Mouse (Mus musculus): Measurements from ENCODE around the gene Tmem60. TPM values are rescaled to one million over a fixed set of nuclear protein-coding genes. Genes with fewer than 3 reads are reported as not detected.

Gene Tmem60
- polyA plus RNA-seq, 1 experiment, result not detected

DNA sequence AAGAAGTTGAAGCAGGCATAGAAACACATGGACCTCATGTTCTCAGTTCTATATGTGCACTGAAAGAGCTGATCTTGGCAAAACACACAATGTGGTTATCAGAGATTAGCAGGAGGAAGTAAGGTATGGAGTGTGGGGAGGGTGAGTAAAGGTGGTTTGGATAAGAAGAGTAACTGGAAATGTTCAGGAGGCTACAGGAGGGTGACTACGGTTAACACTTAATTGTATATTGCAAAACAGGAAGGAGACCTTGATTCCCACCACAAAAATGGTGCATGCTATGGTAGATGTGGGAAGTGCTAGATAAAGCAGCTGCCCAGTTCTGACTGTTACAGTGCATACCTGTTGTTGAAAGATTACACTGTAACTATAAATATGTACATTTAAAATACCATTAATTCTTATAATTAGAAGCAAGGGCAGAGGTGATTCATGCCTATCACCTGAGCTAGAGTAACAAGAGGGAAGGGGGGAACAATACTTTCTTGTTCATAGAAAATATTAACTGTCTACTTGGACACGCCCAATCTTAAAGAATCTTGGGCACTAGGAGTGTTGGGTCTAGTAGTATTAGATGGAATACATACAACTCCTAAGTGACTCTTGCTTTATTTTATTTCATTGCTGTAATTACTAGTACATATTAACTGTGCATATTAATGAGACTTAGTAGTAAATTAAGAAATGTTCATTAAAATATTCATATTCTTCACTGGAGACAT lies 15.6 kb downstream of the Tmem60 start:
- no peak for TF ChIP-seq CTCF (IDR thresholded peaks at IDR 0.05; ENCODE audit: insufficient read depth, low read depth, low read length)
- TF ChIP-seq POLR2A (IDR thresholded peaks at IDR 0.05; ENCODE audit: insufficient read depth, low read depth, low read length), result no peak
- WGBS, result 96% methylated on average over 2 of the region's 2 CpGs
- Histone ChIP-seq H3K27ac (ENCODE audit: insufficient read depth, low read depth, low read length) (no peak overlapping the region), H3K4me1 (ENCODE audit: control insufficient read depth, insufficient read depth, low read length) (no peaks in the 10 kb centered on the region), H3K4me3 (ENCODE audit: insufficient read depth, low read depth, low read length) (no peak overlapping the region)

DNA sequence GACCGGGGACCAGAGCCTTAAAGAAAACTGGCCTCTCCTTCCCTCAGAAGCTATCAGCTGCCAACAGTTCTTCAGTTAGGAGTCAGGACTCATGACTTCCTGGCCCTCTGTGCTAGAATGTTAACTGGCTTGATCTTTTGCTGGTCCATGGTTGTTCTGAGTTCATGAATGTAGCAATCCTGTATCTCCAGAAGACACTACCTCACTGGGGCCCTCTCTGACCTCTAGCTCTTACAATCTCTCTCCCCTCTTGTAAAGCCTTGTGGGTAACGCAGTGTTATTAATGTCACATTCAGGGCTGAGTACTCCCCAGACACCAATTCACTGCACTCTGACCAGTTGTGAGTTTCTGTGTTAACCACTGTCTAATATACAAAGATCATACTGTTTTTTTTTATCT lies 22.7 kb downstream of the Tmem60 start:
- TF ChIP-seq POLR2A (IDR thresholded peaks at IDR 0.05; ENCODE audit: insufficient read depth, low read depth, low read length), result no peak
- no peak for TF ChIP-seq CTCF (IDR thresholded peaks at IDR 0.05; ENCODE audit: insufficient read depth, low read depth, low read length)
- Histone ChIP-seq H3K4me1 (ENCODE audit: control insufficient read depth, insufficient read depth, low read length) (no peaks in the 10 kb centered on the region), H3K27ac (ENCODE audit: insufficient read depth, low read depth, low read length) (no peak overlapping the region), H3K4me3 (ENCODE audit: insufficient read depth, low read depth, low read length) (no peak overlapping the region)
- 90% methylated on average over 2 of the region's 2 CpGs for WGBS

DNA sequence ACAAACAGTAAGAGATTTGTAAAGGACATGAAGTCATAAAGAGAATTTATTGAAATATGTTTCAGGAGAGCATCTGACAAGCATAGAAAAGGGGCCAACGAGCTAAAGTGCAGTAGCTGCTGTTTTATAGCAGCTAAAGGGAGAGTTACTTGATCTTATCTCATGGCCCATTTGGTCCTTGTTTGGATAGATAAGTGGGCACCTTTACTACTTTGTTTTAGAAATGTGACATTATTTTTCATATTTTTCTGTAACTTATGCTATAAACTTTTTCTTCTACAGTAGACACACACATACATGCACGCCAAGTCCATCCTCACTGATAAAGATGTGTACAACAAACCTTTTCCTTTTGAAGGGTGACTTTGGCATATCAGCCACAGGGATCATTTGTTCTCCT lies 23.4 kb downstream of the Tmem60 start:
- 85% methylated on average over 2 of the region's 2 CpGs for WGBS
- TF ChIP-seq CTCF (IDR thresholded peaks at IDR 0.05; ENCODE audit: insufficient read depth, low read depth, low read length) (no peak), POLR2A (IDR thresholded peaks at IDR 0.05; ENCODE audit: insufficient read depth, low read depth, low read length) (no peak)
- Histone ChIP-seq H3K4me1 (ENCODE audit: control insufficient read depth, insufficient read depth, low read length) (no peaks in the 10 kb centered on the region), H3K4me3 (ENCODE audit: insufficient read depth, low read depth, low read length) (no peak overlapping the region), H3K27ac (ENCODE audit: insufficient read depth, low read depth, low read length) (no peak overlapping the region)

DNA sequence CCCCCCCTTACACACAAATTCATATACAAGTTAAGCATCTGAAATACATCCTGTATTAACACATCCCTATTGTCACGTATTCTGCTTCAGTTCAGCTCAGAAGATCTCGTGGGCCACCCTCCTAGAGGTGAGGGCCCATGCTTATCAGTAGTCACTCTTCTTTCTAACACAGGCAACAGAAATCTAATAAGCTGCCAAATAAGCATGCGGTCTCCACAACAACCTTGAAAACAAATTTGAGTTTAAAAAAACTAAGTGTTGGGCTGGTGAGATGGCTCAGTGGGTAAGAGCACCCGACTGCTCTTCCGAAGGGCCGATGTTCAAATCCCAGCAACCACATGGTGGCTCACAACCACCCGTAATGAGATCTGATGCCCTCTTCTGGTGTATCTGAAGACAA lies 24.2 kb downstream of the Tmem60 start:
- 95% methylated on average over 7 of the region's 7 CpGs for WGBS
- no peak overlapping the region for H3K27ac ChIP-seq (ENCODE audit: insufficient read depth, low read depth, low read length)
- H3K4me1 ChIP-seq (ENCODE audit: control insufficient read depth, insufficient read depth, low read length), result no peaks in the 10 kb centered on the region
- H3K4me3 ChIP-seq (ENCODE audit: insufficient read depth, low read depth, low read length), result no peak overlapping the region
- TF ChIP-seq POLR2A (IDR thresholded peaks at IDR 0.05; ENCODE audit: insufficient read depth, low read depth, low read length) (no peak), CTCF (IDR thresholded peaks at IDR 0.05; ENCODE audit: insufficient read depth, low read depth, low read length) (no peak)

DNA sequence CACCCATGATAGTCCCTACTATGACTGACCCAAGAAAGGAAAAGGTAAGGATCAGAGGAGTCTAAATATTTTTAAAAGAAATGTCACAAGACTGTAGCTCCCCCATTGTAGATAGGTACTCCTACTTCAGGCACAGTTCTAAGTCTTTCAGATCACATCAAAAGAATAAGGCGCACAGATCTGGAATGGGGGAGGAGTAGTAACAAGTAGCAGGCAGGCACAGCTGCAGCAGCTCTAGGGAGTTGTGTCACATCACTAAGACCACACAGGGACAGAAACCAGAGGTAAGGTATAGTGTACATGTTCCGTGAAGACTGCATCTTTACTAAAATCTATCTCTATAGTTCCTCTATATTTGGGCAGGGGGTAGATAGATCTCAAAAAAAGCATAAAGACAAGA lies 29.8 kb downstream of the Tmem60 start:
- no peak overlapping the region for H3K27ac ChIP-seq (ENCODE audit: insufficient read depth, low read depth, low read length)
- TF ChIP-seq POLR2A (IDR thresholded peaks at IDR 0.05; ENCODE audit: insufficient read depth, low read depth, low read length) (no peak), CTCF (IDR thresholded peaks at IDR 0.05; ENCODE audit: insufficient read depth, low read depth, low read length) (no peak)
- 59% methylated on average over 2 of the region's 2 CpGs for whole genome bisulfite sequencing

DNA sequence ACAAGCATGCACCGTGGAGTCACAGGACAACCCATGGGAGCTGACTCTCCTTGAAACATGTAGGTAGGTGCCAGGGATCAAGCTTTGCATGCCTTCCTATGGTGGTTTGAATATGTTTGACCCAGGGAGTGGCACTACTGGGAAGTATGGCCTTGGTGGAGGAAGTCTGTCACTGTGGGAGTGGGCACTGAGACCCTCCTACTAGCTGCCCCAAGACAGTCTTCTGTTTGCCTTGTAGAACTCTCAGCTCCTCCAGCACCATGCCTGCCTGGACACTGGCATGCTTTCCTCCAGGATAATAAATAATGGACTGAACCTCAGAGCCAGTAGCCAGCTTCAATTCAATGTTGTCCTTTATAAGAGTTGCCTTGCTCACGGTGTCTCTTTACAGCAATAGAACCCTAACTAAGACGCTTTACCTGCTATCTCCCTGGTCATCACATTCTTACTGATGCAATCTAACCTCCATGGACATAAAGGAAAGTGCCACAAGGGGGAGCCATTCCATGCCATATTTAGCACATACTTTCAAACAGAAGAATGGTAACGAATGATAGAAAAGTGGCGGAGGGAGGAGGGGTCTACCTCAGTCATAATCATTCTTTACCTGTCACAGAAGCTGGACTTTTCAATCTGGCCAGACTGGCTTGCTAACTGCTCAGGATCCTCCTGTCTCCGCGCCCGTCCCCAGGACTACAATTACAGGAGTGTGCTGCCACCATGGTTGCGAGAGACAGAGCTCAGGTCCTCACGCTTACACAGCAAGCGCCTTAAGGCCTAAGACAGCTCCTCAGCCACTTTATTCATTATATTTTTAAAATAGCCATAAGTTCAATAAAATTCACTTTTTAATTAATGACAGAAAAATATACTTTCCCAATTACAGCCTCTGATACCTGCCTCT lies 31.6 kb downstream of the Tmem60 start:
- no peak overlapping the region for H3K27ac ChIP-seq (ENCODE audit: insufficient read depth, low read depth, low read length)
- TF ChIP-seq POLR2A (IDR thresholded peaks at IDR 0.05; ENCODE audit: insufficient read depth, low read depth, low read length), result no peak
- no peak for TF ChIP-seq CTCF (IDR thresholded peaks at IDR 0.05; ENCODE audit: insufficient read depth, low read depth, low read length)
- H3K4me3 ChIP-seq (ENCODE audit: insufficient read depth, low read depth, low read length), result no peak overlapping the region
- H3K4me1 ChIP-seq (ENCODE audit: control insufficient read depth, insufficient read depth, low read length), result peaks cover 5% of the 10 kb centered on the region; the same call in 1 of the 2 replicates
- 61% methylated on average over 11 of the region's 11 CpGs for WGBS

More for the DNA sequence above, 29.8 kb downstream of the Tmem60 start:
- Histone ChIP-seq H3K4me3 (ENCODE audit: insufficient read depth, low read depth, low read length) (no peak overlapping the region), H3K4me1 (ENCODE audit: control insufficient read depth, insufficient read depth, low read length) (0 out of 2 replicates have a peak, but pooled peaks cover 2% of the 10 kb centered on the region)

DNA sequence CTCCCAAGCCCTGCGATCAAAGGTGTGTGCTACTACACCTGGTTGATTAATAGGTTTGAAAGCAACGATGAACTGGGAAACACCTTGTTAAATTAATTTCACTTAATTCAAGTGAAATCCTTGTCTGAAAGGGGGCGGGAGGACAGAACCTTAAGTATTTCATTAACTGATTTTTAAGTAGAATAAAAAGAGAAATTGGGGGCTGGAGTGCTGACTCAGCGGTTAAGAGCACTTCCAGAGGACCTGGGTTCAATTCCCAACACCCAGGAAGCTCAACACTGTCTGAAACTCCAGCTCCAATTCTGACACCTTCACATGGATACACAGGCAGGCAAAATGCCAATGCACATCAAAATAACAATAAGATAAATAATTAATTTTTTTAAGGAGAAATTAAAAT lies 37.0 kb downstream of the Tmem60 start:
- WGBS, result 86% methylated on average over 4 of the region's 4 CpGs
- TF ChIP-seq CTCF (IDR thresholded peaks at IDR 0.05; ENCODE audit: insufficient read depth, low read depth, low read length) (no peak), POLR2A (IDR thresholded peaks at IDR 0.05; ENCODE audit: insufficient read depth, low read depth, low read length) (no peak)

DNA sequence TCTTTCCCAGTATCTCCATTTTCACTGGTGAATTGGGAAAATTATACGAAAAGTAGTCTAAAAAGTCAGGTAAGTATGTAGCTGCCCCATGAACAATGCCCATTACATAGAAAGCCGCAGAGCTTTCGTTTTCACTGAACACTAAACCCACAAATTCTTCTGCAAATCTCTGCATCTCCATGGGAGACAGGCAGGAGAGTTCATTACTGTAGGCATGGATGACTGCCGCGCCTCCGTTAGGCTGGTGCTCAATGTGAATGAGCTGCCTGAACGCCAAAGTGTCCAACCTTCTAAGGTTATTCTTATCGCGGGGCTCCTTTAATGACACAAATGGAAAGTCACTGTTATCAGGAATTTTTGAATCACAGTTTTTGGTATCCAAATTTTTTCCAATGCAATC lies 37.6 kb downstream of the Tmem60 start:
- Histone ChIP-seq H3K4me1 (ENCODE audit: control insufficient read depth, insufficient read depth, low read length) (peaks cover 5% of the 10 kb centered on the region; the same call in 1 of the 2 replicates), H3K27ac (ENCODE audit: insufficient read depth, low read depth, low read length) (no peak overlapping the region), H3K4me3 (ENCODE audit: insufficient read depth, low read depth, low read length) (no peak overlapping the region)
- no peak for TF ChIP-seq CTCF (IDR thresholded peaks at IDR 0.05; ENCODE audit: insufficient read depth, low read depth, low read length)
- no peak for TF ChIP-seq POLR2A (IDR thresholded peaks at IDR 0.05; ENCODE audit: insufficient read depth, low read depth, low read length)
- 55% methylated on average over 9 of the region's 9 CpGs for WGBS

More for the DNA sequence above, 37.0 kb downstream of the Tmem60 start:
- peaks cover 5% of the 10 kb centered on the region; the same call in 1 of the 2 replicates for H3K4me1 ChIP-seq (ENCODE audit: control insufficient read depth, insufficient read depth, low read length)
- H3K27ac ChIP-seq (ENCODE audit: insufficient read depth, low read depth, low read length), result no peak overlapping the region
- H3K4me3 ChIP-seq (ENCODE audit: insufficient read depth, low read depth, low read length), result no peak overlapping the region

DNA sequence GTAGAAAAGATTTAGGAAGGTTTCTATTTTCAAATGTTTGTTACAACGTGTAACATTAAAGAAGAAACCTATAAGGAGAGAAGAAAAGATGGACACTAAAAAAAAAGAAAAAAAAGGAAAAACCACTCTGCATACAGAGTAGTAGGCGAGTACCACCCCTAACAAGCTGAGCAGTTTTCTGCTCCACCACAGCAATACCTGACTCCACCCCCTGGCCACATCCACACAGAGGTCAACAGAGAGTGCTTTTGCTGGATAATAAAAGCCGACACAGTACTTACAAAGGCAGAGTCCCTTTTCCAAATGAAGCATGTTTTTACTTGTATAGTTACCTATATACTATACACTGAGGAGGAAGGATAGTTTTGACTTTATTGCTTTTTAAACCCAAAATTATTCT lies 42.6 kb downstream of the Tmem60 start:
- H3K27ac ChIP-seq (ENCODE audit: insufficient read depth, low read depth, low read length), result no peak overlapping the region
- 77% methylated on average over 3 of the region's 3 CpGs for WGBS
- H3K4me1 ChIP-seq (ENCODE audit: control insufficient read depth, insufficient read depth, low read length), result peaks cover 2% of the 10 kb centered on the region; the same call in 1 of the 2 replicates
- TF ChIP-seq POLR2A (IDR thresholded peaks at IDR 0.05; ENCODE audit: insufficient read depth, low read depth, low read length) (no peak), CTCF (IDR thresholded peaks at IDR 0.05; ENCODE audit: insufficient read depth, low read depth, low read length) (no peak)
- no peak overlapping the region for H3K4me3 ChIP-seq (ENCODE audit: insufficient read depth, low read depth, low read length)

Data from olfactory bulb, adult 2 months (tissue).